Mouse (Mus musculus): ENCODE measurements around the gene H2bfm.
"Not testable (repeated sequence)": the region's sequence is repeated elsewhere in the genome, so short reads cannot be mapped to it uniquely, and the experiment has no call there.

H2bfm gene

GRCm38 (mm10) chrX:136927031-136927430, at the start of gene H2bfm:
H2bfm (plus strand) TSS chrX:136927325.
- no peak for DNase-seq (ENCODE audit: low spot score in 2 of 2)

GRCm38 (mm10) chrX:136895757-136896156, 31.4 kb upstream of the H2bfm start:
- no peak for DNase-seq (ENCODE audit: low spot score in 2 of 2)

DNA sequence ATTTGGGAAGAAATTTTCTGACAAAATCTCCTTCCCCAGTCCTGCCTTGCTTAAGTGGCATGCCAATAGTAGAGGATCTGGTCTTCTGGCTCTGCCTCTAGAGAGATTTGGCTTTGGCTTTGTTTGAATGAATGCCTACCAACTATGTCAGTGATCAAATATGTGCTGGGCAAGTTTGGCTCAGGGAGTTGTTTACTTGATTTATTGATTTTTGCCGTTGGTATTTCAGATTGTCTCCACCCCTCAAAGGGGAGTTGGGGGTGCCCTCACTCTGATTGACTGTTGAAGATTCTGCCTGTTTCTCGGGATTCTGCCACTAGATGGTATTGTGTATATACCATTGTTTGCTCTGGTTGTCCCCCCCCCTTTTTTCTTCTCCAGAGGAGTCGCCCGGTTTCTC, 22.8 kb upstream of the H2bfm start:
- DNase-seq (ENCODE audit: low spot score in 2 of 2), result no peak

DNA sequence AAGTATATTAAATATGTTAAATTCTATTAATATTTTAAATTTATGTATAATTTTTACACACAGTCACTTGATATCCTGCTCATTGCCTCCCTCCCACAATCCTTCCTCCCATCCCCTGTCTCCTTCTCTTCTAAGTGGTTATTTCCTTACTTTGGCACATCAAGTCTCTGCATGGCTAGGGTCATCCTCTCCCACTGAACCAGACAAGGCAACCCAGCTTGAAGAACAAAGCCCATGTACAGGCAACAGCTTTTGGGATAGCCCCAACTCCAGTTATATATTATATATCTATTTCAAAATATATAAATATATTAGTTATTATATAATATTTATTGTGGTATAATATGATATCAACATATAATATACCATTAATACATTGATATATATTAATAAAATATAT, 1.3 kb upstream of the H2bfm start:
- no peak for DNase-seq (ENCODE audit: low spot score in 2 of 2)

- DNase-seq (ENCODE audit: low spot score in 2 of 2), result no peak
Observed at GRCm38 (mm10) chrX:136937985-136938384, 10.9 kb downstream of the H2bfm start.

- DNase-seq (ENCODE audit: low spot score in 2 of 2), result peak; percentile 77 to 80
Observed at GRCm38 (mm10) chrX:136957583-136958279, 30.6 kb downstream of the H2bfm start.

DNA sequence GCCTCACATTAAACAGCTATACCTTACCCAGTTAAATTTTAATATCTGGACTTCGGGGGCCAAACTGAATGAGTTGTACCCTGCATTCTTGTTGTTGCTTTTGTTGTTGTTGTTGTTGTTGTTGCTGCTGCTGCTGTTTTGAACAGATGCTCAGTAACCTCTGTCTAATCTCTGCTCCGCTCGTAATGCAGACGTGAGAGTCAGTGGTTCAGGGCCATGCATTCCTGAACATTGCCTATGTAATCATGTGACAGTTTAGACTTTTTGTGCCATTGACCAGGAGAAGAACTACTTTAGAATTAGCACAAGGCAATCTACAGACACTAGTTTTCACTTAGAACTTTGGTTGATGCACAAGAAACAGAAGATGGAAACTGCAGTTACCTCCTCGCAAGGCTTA, 31.2 kb downstream of the H2bfm start:
- not testable (repeated sequence) for DNase-seq (ENCODE audit: low spot score in 2 of 2)

DNA sequence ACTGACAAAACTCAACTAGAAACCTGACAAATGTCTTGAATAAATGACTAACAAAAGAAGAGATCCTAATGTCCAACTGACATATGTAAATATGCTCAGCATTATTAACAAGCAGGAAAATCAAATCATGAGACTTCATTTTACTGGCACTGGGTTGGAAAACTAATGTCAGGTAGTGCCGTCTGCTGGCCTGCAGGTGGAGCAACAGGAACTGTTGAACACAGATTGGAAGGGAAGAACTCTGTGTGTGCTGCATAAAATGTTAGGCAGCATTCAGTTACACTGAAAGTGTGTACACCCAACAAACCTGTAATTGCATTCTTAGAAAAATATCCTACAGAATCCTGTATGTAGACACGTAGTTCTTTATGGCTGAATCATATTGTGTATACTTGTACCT, 32.6 kb downstream of the H2bfm start:
- DNase-seq (ENCODE audit: low spot score in 2 of 2), result no peak

DNA sequence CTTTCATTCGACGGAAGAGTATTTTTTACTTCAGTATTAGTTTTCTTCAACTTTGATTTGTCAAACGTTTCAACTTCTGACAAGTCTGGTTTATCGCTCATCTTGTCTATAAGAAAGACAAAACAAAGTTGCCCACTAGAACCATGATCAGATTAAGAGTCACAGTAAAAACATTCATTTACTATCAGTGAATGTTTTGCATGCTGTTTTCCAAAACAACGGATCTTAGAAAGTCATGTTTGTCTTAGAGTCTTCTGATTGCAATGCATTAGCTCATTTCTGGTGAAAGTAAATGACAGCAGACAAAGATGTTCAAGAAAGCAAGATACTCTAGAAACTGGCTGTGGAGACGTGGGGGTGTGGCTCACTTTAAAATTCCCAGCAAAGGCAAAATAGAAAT, 48.3 kb downstream of the H2bfm start, which contains the start of gene Tmsb15b2:
Gene Tmsb15b2, minus strand, starts transcription at position 101 of the 400 bp plus-strand sequence.
- DNase-seq (ENCODE audit: low spot score in 2 of 2), result not testable (repeated sequence)

DNA sequence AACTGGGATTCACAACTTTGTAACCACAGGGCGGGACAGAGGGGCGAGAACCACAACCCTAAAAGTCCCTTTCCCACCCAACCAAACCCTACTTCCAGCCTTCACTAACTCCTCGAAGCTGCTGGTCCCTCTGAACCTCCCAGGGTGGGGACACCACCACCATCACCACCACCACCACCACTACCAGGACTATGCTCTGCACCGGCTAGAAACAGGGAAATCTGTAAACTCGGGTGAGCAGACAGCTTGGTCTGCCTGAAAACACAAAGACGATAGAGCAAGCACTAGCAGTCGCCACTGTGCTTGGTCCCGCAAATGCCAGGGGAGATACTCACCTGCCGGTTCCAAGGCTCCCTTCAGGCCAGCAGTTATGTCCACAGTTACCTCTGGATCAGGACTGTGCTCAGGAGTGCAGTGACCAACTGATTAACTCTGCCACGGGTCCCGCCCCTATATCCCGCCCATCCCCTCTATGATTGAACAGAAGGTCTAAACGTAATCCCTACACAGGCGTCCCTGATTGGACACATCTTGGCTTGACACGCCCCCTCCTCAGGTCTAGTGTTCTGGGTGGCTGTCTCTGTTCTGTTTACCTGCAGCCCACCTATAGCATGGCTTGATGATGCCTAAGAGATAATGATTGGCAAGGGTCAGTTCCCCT, 49.4 kb downstream of the H2bfm start, which contains the start of the genes Tmsb15l and Tmsb15b1:
Gene Tmsb15l, minus strand, starts transcription at position 446 of the 661 bp plus-strand sequence.
Gene Tmsb15b1, minus strand, starts transcription at position 451 of the 661 bp plus-strand sequence.
- DNase-seq (ENCODE audit: low spot score in 2 of 2), result peak in 1 of 2 experiments; percentile 77
